Mouse (Mus musculus): Measurements from ENCODE around the gene Comt.

Comt gene

DNA sequence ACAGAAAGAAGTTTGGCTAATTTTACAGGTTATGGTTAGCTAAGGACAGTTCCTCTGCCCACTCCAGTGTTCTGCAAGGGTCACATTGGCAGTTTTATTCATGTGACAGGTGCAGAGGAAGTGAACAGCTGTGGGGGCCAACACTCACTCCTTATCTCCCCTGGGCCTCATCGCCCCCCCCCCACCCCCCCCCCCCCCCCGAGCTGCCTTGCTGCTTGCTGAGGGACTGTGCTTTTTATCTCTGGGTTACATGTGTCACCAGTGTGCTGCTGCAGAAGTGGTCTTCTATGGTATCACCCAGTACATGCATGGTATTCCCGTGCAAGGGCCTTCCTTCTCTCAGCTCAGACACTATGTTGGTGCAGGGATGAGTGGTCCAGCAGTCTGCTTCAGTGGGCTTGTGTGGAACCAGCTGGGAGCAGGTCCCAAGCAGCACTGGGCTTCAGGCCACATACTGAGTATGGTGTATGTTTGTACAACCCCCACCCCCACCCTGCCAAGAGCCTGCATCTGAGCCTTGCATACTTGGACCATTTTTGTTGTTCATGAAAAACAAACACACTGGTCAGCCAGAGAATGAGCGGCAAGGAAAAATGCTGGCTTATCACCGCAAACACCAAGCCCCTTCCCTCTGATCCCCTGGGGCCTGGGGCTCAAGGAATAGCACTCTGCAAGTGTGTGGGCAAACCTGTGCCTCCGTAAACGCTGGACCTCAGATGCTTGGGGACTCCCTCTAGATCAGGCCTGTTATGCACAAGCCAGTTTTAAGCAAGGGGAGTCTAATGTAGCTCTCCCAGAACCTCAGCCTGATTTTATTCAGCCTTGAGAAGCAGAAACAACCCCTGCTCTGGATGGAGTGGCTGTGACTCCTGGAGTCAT lies 38.7 kb downstream of the Comt start:
- peak; percentile 26 to 29 for DNase-seq

- peak in 1 of 2 experiments; percentile 22 for DNase-seq
These were observed 39.7 kb downstream of the Comt start for GRCm38 (mm10) chr16:18386972-18387371.

GRCm38 (mm10) chr16:18386451-18386850 lies 40.2 kb downstream of the Comt start:
- DNase-seq: peak in 1 of 2 experiments; percentile 4

DNA sequence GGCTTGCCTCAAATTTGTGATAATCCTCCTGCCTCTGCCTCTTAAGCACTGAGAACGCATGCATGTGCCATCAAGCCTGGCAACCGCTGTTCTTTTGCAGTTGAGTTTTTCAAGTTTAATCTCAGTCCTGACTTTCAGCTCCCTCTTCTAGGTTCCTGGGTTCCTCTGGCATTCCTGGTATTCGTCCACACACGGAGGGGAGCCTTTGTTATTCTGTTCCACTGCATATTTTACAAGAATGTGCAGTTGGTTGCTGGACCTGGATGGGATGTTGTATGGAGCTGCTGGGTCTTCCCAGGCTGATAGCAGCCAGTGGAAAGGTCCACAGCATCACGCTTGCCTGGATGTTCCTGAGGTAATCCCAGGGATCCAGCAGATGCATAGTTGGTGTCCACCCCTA lies 41.2 kb downstream of the Comt start:
- DNase-seq: no peak

- no peak for DNase-seq
These were observed 42.0 kb downstream of the Comt start for GRCm38 (mm10) chr16:18384659-18385058.

DNA sequence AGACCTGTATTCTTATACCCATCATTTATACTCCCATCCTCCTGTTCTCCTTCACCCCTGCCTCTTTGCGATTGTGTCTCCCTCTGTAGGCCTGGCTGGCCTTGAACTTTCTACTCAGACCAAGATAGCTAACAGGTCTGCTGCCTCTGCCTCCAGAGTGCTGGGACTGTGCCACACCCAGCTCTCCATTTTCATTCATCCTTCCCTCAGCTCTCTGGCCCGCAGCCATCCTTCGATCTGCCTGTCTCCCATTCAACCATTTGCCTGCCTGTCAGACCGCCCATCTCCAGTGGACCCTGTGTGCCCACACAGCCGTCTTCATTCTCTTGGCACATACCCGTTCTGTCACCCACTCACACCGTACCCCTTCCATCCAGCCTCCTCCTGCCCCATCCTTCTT lies 42.4 kb downstream of the Comt start:
- DNase-seq: no peak

- no peak for DNase-seq
These were observed 42.9 kb downstream of the Comt start for GRCm38 (mm10) chr16:18383756-18384155.

GRCm38 (mm10) chr16:18383045-18383726 lies 43.5 kb downstream of the Comt start:
- no peak for DNase-seq

DNA sequence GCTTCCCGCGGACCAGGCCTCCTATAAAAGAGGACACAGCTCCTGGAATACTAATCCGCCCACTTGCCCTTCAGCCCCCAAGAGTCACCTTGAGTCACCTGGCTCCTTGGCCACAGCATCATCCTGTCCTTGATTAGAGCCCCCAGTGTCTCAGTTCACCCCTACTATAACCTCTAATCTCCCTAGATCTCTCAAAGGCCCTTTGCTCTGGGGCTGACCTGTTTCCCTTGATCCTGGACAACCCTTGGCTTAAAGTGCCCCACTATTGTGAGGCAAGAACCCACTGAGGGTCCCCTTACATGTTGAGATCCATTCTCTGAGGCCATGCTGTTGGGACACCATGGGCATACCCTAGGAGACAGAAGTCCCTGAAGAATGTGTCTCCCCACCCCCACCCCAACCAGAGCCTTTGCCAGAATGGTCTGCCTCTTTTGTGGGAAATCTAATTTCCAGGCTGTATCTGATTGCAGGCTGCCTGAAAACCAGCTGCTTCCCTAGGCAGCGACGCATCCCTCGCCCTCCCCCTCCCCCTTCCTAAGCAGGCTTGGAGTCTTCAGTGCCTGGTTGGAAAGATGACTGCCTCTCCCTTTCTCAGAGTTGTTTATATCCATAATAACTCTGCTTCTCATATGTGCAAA lies 44.9 kb downstream of the Comt start:
- DNase-seq: no peak

- no peak for DNase-seq
These were observed 46.1 kb downstream of the Comt start for GRCm38 (mm10) chr16:18380495-18381063.

GRCm38 (mm10) chr16:18379338-18380001 lies 47.2 kb downstream of the Comt start:
- DNase-seq: no peak

DNA sequence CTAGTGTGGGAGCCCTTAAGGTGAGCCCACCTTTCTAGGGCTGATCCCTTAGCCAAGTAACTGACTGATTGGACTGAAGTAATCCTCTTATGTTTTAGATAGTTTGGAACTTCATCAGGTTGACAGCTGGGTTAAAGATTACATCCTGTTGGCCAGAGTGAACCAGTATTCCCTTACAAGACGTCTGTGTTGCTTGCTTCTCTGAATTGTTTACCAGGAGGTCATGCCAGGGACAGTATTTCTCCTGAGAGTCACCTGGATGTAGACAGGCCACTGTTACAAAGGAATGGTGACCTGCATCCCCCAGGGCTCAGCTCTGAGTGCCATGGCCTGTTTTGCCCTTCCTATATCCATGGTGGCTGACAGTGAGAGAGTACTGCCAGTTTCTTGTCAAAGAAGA lies 48.2 kb downstream of the Comt start:
- DNase-seq: no peak

DNA sequence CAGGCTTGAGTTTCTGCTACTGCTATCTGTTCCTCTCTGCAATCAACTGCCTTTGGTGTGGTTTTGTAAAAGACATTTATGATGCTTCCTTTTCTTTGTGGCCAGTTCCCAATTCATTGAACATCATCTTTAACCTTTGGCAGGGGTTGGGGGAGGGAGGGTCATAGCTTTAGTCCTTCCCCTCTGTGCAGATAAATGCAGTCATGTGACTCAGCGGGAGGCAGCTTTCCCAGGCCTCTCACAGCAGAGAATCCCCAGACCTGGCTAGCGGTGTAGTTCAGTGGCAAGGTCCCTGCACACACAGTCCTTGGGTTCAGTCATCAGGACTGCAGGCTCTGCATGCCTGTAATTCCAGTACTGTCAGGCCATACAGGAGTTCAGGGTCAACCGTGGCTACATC lies 49.4 kb downstream of the Comt start:
- DNase-seq: no peak

DNA sequence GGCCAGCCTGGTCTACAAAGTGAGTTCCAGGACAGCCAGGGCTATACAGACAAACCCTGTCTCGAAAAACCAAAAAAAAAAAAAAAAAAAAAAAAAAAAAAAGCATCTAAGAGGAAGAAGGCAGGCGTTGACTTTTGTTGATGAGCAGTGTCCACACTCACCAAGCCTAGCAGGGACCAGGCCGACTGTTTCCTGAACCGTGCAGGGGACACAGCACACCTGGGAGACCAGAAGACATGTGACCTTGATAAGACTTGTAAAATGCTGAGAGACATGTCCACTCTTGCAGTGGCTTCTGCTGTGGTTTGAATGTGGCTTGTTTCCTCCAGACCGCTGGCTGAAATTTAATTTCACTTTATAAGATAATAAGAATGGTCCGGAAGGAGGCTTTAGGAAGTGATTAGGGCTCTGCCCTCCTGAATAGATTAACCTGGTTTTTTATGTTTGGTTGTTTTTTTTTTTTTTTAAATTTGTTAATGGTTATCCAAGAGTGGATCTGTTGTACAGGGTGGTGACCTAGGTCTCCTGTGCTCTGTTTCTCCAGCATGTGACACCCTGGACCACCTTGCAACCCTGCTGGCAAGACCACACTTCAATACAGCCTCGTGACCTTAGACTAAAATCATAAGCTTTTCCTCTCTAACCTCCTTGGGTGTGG lies 50.2 kb downstream of the Comt start:
- no peak for DNase-seq

DNA sequence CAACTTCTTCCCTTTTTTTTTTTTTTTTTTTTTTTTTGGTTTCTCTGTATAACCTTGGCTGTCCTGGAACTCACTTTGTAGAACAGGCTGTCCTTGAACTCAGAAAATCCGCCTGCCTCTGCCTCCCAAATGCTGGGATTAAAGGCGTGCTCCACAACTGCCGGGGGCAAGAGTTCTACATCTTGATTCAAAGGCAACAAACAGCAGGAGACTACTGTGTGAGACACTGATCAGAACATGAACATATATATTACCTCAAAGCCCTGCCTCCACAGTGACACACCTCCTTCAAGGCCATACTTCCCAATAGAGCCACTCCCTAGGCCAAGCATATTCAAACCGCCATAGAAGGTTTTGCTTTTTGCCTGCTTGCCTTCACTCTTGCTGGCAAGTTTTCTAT lies 53.0 kb downstream of the Comt start:
- DNase-seq: no peak

DNA sequence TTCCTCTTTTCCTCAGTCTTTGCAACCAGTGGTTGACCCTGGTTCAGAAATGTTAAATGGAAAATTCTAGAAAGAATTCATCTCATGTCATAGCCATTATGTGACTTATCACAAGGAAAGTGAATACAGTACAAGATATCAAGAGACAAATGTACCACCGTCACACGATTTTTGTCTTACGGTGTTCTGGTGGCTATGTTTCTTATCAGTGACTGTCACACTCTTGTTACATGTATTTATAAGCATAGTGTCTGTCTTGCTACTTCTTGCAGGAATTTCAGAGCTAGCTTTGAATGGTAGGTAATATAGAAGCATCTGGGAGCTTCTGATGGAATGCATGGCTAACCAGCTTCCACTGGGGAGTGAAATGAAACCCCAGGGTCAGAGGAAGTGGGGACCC lies 56.5 kb downstream of the Comt start:
- no peak for DNase-seq

DNA sequence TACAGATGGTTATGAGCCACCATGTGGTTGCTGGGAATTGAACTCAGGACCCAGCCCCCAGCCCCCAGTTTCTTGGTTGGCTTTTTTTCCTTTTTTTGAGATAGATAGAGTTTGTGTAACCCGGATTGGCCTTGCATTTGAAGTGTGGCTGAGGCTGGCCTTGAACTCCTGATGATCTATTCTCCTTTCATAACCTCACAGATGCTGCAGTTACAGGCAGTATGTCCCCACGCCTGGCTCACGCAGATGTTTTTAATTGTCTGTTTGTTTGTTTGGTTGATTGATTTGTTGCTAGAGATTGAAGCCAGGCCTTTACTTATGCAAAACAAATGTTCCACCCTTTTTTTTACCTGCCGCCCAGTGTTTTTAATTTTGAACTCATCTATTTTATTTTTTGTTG lies 59.8 kb downstream of the Comt start:
- no peak for DNase-seq

DNA sequence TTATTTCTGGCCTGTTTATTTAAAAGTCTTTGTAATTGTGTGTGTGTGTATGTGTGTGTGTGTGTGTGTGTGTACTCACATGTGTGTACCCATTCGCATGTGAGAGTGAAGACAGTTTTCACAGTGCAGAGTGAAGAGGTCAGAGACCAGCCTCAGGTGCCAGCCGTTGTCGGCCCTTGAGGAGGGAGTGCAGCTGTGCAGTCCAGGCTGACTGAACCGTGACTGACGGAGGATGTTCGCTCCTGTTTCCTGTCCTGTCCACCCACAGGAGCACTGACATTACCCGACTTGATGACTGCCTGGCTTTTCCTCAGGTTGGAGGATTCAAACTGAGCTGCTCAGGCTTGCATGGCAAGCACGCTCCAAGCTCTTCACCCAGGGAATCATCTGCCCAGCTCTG lies 63.7 kb downstream of the Comt start:
- DNase-seq: no peak

GRCm38 (mm10) chr16:18360151-18360805 lies 66.4 kb downstream of the Comt start:
- no peak for DNase-seq

DNA sequence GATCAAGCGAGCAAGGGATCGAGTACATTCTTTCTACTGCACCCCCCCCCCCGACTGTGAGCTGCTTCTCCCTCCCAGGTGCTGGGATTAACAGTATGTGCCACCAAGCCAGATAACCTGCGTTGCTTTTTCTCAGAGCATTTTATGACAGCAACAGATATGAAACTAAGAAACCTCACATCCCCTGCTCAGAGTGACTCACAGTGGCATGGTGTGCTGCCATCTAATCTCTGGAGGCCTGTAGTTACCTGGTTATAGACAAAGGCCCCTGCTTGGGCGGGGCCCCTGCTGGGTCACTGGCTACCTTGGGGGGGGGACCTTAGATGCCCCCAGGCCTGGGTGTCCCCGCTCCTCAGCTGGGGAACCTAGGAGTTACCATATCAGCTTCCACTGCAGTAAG lies 68.7 kb downstream of the Comt start:
- no peak for DNase-seq

GRCm38 (mm10) chr16:18356961-18357360 lies 69.7 kb downstream of the Comt start:
- DNase-seq: no peak
